Mouse (Mus musculus) adrenal gland, adult 8-10 months (tissue): ENCODE measurements around the gene E130309D02Rik. TPM values are rescaled to one million over a fixed set of nuclear protein-coding genes. Genes with fewer than 3 reads are reported as not detected.

ENCODE experiments used
- DNase-seq: peaks from one replicate; pipeline ENCODE4 v3.0.0; 2022
- total RNA-seq, 4 experiments: library from RNA; stranded (reverse); gene quantifications; 2 replicates each; pipeline ENCODE4 v1.2.4; 2022

Gene E130309D02Rik
- total RNA-seq, 4 experiments from 2014 or later, result 22.1 to 34.5 (median 28.6) TPM

DNA sequence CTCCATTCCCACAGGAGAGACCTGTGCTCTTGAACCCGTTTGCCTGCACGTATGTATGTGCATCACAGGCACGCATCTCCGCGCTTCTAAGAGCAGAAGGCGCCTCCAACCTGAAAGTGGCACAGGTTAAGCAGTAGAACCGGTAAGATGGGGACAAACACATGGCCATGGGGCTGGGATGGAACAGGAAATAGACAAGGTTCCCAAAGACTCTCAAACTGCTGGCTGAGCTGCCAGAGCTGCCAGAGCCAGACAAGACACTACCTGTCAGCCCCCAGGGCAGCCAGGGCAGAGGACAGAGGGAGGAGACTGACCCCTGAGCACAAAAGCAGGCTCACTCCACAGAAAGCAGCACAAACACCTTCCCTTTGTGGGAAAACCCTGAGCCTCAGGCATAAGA lies 5.2 kb downstream of the E130309D02Rik start:
- no peak for DNase-seq

DNA sequence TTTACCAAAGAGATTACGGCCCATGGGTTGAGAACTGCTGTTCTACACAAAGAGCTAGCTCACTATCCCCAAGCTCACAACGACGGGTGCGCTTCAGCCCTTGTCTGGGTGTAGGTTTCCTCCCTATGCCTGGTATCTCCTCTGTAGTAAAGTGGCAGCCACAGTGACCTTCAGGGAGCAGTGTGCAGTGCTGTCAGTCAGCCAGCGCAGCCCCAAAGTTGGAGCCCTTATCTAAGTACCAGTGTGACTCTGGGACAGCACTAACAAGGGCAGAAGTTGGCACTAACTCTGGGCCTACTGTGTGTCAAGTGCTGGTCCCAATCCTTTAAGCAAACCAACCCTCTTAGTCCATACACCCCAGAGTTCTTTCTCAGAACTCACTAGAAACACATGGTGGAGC lies 6.3 kb downstream of the E130309D02Rik start:
- no peak for DNase-seq

DNA sequence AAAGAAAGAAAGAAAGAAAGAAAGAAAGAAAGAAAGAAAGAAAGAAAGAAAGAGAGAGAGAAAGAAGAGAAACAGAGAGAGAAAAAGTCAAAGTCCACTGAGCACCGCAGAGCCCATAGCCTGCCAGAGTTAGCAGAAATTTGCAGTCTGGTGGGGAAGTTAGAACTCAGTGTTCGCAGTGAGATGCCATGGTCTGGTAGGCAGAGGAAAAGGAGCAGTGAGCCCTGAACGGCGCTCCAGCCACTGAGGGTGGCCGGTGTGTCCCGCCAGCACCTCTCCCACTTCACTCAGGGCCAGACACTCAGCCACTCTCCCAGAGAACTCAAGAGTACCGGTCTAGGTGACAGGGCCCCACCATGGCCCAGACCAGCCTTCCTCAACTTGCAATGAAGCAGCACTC lies 10.9 kb downstream of the E130309D02Rik start:
- DNase-seq, result no peak

DNA sequence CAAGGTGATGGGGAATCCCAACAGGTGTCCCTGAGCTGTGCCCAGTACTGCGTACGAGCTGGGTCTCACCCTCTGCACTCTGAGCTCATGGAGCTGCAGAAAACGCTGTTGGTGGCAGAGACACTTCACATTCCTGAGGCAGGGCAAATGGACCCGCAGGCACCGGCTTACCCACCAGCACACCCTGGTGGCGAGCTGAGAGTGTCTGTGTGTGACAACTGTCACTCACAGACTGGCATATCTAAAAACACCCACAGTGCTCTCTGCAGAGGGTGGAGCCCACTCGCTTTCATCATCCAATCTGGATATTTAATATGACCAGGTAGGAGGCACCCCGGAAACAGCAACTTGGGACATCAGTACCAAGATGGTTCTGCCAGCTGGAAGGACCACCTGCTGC lies 13.9 kb downstream of the E130309D02Rik start:
- no peak for DNase-seq

DNA sequence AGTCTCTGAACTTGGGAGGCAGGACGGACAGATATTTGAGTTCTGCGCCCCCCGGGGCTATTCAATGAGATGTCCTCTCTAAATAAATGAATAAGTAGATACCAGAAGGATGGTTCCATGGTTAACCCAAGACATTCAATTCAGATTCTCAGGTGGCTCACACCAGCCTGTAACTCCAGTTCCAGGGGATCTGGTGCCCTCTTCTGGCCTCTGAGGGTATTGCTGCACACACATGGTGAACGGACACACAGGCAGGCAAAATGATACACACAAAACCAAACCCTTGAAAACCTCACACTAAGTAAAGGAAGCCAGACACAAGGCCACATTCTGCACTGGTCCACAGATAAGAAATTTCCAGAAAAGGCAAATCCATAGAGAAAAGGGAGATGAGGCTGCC lies 15.5 kb downstream of the E130309D02Rik start:
- DNase-seq, result peak; percentile 30

DNA sequence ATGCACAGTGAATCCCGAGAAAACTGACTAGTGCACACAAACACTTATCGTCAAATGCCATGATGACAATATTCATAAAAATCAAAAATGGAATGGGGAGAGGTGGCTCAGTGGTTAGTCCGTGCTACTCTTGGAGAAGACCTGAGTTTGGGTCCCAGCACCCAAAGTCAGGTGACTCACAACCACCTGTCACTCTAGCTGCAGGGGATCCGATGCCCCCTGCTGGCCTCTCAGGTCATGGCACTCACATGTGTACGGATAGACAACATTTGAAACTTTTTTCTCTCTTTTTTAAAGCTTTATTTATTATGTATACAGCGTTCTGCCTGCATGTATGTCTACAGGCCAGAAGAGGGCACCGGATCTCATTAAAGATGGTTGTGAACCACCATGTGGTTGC lies 16.8 kb downstream of the E130309D02Rik start:
- DNase-seq, result no peak

DNA sequence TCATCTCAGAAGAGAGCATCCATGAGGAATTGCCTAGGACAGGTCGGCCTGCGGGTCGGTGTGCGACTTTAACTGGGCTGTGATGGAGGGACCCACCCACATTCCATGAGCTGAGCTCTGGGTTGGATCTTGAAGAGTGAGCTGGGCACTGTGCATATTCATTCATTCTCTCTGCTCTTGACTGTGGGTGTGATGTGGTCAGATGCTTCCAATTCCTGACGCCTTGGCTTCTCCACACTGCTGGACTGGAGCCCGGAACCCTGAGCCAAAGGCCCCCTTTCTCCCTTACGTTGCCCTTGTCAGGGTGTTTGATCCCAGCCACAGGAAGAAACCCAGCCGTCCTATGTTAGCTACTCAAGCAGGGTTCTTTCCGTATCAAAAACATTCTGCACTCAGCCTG lies 17.2 kb downstream of the E130309D02Rik start:
- DNase-seq, result no peak

DNA sequence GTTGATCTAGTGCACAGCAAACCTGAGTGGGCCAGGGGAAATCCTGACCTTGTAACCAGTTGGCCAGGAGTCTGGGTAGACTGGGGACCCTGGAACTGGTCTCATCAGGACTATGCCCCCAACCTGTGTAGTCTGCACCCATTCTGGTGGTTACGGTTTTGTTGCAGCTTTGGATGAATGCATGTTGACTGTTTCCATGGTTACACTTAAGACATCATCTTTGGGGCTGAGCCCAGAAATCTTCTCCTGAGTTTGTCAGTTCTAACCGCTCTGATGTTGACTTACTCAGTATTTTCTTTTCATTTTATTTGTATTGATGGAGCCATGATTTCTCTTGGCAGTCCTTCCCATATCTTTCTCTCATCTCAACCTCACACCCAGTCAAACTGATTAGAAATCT lies 19.8 kb downstream of the E130309D02Rik start:
- no peak for DNase-seq

DNA sequence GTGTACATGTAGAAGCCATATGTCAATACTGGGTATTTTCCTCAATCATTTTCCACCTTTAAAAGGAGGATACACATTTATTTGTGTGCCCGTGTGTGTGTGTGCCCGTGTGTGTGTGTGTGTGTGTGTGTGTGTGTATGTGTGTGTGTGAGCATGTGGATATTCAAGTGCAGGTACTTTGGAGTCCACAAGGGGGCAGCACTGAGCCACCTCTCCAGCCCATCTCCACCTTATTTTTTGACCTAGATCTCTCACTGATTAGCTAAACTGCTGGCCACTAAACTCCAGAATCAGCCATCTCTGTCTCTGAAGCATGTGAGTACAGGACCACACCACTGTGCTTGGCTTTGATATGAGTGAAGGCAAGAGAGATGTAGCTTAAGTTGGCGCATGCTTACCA lies 20.3 kb downstream of the E130309D02Rik start:
- DNase-seq, result no peak

DNA sequence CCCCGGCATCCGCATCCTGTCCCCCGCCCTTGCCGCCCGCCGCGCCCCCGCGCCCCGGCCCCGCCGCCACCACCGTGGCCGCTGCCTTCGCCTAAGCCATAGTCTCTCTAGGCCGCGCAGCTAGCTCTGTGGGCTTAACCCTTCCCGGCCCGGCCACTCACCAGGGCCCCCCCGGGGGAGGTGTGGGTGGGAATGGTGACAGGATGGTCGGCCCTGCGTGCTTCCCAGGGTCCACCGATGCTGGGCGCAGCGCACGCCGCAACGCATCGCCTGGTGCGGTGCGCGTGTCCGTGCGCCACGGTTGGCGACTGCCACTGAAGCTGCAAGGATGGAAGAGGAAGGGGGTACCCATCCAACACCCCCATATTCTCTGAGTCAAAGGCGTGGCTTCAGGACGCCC lies 21.8 kb downstream of the E130309D02Rik start, which contains the start of gene Zfp853:
Zfp853 (minus strand) TSS at position 220 of the 400 bp plus-strand sequence.
- no peak for DNase-seq

DNA sequence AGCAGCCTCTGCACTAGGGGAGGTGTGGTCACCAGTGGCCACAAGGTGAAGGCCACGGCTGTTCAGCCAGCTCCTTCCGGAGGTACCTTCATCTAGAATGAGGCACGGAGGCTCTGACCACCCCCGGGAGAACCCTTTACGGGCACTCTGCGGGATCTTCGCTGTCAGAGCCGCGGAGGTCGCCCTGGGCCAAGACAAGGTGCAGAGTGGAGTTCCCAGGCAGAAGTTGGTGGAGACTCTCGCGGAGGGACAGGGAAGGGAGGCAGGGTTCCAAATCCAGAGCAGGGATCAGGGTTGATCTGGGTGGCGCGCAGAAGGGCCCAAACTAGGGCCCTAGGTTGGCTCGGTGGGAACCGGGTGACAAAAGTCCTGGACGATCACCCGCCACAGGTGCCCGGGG lies 22.3 kb downstream of the E130309D02Rik start:
- no peak for DNase-seq

DNA sequence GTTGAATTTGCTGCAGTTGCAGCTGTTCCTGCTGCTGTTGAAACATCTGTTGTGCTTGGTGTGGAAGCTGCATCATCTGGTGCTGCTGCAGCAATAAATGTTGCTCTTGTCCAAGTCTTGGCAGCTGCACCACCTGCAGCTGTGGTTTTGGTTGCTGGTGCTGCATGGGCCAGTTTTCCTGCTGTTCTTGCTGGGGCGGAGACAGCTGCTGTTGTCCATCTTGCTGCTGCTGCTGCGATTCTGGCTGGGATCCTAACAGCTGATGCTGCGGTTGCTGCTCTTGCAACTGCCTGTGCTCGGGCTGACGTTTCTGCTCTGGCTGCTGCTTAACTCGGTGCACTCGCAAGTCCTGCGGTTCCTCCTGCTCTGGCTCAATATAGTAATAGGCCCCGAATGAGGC lies 25.9 kb downstream of the E130309D02Rik start:
- no peak for DNase-seq

DNA sequence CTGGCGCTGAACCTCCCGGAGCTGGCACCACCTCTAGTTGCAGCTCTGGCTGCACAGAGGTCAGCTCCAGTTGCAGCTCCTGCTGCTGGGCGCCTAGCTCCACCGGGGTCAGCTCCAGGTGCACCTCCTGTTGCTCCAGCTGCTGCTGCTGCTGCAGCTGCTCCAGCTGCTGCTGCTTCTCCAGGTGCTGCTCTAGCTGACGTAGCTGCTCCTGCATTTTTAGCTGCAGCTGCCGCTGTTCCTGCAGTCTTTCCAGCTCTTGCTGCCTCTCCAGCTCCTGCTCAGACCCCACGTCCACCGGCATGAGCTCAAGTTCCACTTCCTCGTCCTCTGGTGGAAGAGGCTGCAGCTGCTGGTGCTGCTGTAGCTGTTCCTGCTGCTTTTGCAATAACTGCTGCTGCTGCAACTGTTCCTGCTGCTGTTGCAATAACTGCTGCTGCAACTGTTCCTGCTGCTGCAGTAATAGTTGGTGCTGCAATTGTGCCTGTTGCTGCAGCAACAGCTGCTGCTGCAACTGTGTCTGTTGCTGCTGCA lies 26.7 kb downstream of the E130309D02Rik start:
- no peak for DNase-seq

DNA sequence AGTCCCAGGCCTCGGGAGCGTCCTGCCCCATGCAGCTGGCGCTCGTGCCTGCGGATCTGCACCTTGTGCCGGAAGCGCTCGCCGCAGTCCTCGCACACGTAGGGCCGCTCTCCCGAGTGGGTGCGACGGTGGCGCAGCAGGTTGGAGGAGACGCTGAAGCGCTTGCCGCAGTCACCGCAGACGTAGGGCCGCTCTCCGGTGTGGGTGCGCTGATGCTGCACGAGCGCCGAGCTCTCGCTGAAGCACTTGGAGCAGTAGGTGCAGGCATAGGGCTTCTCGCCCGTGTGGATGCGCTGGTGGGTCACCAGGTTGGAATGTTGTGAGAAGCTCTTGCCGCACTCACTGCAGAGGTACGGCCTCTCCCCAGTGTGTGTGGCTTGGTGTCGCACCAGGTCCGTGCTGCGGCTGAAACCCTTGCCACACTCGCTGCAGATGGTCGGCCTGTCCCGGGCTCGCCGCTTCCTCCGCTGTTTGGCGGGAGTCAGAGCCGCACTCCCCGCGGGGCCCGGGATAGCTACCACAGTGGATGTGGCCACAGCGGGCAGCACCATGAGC lies 27.3 kb downstream of the E130309D02Rik start:
- no peak for DNase-seq

DNA sequence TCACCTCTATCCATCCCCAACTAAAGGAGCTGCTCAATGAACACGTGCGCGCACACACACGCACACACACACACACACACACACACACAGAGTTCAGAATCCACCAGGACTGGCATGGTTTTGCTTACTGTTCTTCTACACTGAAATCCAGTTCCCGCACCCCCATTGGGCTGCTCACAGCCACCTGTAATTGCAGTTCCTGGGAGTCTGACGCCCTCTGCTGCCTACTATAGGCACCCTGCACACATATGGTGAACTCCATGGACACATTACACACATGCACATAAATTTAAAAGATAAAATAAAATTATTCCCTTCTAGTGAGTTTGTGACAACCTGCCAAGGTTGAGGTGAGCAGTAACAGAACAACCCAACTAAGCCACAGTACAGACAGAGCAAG lies 30.4 kb downstream of the E130309D02Rik start:
- no peak for DNase-seq

DNA sequence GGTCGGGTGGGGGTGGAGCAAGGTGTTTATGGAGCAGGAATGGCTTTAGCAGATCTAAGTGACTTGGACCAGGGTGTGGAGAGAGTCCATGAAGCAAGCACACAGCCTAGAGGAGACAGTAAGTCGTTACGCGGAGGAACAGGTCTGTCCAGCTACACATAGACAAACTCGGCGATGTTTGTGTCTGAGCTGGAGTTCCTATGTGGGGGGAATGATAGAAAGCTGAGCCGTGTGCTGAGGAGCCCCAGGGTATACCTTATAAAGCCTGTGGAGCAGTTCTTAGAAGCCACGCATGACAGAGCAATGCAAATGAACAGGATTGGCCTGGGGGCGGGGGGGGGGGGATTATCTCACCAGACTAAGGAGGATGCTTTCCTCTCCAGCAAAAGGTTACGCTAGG lies 35.9 kb downstream of the E130309D02Rik start:
- no peak for DNase-seq

DNA sequence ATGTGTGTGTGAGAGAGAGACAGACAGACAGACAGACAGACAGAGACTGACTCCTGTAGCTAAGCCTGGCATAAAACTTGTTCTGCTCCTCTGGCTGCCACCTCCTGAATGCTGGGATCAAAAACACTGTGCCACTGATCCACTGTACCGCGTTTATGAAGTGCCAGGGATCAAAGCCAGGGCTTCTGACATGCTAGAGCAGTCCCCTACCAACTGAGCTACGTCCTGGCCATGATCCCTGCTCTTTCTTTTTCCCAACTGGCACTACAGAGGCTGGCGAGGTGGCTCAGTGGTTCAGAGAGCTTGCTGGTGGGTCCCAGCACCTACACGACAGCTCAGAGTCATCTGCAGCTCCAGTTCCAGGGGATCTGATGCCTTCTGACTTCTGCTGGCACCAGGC lies 39.4 kb downstream of the E130309D02Rik start:
- no peak for DNase-seq

DNA sequence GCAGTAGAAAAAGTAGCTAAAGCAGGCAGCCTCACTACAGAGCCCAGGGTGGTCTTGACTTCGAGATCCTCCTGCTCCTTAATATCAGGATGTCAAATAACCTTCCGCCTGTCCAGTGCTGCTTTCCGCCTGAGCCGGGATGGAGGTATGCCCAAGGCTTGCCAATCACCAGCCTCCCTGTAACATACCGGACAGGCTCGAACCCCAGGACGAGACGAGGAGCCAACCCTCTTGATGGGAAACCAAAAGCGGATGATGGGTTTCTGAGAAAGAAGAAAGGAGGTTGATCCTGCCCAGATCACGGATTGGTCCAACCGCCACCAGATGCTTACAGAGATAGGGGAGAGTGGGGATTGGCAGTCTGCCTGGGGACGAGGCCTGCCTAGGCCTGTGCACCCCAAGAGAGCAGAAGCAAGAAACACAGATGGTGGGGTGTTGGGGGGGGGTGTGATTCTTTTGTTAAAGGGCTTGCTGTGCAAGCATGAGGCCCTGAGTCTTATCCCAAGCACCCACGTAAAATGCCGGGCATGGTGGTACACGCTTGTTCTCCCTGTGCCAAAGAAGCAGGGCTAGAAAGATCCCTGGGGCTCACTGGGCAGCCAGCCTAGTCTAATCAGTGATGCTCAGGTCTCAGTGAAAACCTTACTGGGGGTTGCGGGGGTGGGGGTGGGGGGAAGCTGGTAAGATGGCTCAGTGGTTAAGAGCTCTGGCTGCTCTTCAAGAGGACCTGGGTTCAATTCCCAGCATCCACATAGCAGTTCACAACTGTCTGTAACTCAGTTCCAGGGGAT lies 42.4 kb downstream of the E130309D02Rik start:
- DNase-seq, result no peak

DNA sequence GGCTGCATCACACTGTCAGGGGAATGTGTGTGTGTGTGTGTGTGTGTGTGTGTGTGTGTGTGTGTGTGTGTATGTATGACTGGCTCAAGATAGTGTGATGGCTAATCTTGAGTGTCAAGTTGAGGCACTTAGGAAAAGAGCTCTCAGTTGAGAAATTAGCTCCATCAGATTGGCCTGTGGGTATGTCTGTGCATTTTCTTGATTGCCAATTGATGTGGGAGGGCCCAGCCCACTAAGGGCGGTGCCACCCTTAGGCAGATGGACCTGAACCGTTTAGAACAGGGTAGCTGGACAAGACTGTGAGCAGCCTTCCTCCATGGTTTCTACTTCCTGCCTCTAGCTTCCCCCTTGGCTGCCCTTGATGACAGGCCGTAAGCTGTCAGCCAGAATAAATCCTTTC lies 43.1 kb downstream of the E130309D02Rik start:
- DNase-seq, result no peak

DNA sequence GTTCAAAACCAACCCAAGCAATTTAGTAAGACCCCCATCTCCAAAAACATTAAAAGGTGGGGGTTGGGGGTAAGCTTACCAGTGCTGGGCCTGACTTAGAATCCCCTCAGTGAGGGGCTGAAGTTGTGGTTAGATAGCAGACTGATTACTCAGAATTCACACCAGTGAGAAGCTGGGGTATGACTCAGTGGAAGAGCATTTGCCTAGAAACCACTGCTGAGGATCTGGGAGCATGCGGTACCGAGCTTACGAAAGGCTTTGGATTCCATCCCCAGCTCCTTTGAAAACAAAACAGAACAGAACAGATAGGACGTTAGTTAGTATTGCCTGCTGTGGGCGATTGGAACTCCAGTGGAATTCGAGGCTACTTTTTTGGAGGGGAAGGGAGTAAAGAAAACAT lies 43.5 kb downstream of the E130309D02Rik start:
- no peak for DNase-seq

DNA sequence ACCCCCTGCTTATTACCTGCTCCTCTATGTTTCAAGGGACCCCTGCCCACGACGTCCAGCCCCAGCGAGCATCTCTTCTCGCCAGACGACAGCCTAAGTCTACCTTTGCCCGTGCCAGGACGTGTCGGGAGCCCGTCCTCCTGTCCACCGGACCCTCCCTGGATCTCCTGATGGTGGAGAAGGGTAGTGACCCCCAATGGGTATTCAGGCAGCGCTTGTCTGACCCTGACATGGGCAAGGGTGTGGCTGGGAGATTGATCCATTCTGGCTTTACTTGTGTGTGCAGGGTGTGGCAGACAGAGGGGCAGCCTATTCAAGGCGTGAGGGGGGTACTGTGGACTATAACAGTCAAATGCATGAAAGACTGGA lies 45.0 kb downstream of the E130309D02Rik start:
- no peak for DNase-seq

DNA sequence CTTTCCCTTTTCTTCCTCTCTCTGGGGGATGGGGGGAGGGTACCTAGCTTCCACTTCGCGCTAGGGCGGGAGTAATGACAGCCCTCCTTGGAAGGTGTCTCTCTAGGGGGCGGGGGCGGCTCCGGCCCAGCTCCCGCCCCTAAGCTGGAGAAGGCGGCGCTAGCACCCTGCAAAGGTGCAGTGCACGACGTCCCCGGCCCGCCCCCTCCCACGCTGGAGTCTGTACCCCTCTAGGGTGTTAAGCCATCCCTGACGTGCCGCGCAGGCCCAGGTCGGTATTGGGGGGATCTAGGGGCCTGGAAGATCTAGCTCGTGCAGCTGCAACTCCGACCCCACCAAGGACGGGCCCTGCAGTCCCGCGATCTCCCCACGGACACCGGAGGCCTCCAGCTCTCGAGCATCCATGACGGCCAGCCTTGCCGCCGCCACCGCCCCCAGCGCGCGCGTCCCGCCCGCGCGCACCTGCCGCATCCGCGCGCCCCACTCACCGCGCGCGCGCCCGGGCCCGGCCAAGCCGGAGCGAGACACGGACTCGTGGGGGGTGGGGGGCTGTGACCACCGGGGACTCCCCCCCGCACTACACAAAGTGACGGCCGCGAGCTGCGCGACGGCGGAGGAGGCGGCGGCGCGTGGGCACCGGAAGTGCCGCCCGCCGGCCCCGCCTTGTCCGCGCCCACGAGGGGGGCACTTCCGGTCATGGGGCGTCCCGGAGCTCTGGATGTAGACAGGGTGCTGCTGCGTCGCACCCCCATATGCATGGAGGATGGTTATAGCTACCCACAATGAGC lies 45.6 kb downstream of the E130309D02Rik start, which contains the start of gene Zfp316:
Zfp316 (minus strand) TSS at position 660 of the 788 bp plus-strand sequence.
- peak; percentile 50 for DNase-seq

DNA sequence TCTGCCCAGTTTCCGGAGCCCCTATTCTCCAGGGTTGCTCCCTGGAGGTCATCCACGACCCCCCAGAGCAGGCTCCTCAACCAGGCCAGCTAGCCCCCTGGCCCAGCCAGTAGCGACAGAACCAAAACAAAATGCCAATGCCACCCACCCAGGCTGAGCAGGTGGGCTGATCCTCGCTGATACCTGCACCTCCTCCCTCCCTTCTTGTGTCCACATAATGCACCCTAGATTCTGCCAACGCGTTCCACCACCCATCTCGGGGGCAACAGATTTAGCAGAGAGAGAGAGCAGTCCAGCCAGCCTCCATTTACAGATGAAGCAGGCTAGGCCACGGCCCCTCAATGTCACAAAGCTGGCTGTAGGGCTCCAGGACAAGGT lies 46.2 kb downstream of the E130309D02Rik start:
- DNase-seq, result no peak
